ENCODE assay signal across 16 mouse cellular contexts in genomic region chr10:88345899-88346401, GRCm38 (mm10). TPM values are rescaled to one million over a fixed set of nuclear protein-coding genes. Genes with fewer than 3 reads are reported as not detected.
DNase-seq lines count a peak whose midpoint lies in the region; ATAC-seq lines count a peak whose summit lies in the region.
"Had no signal": no experiment of that assay in that cellular context is flagged by ENCODE, and none has a peak within 500 bp of the region (broad histone marks: within the 10 kb centered on the region; RNA-seq: fewer than 3 reads in every experiment).

No protein-coding gene starts in this region.

- no peak overlapping the region for H3K27ac ChIP-seq in heart, embryonic 12.5 days (ENCODE audit: poor library complexity, severe bottlenecking)
- no peak overlapping the region for H3K27ac ChIP-seq in limb, embryonic 13.5 days
- H3K27ac ChIP-seq in limb, embryonic 10.5 days: no peak overlapping the region
- H3K27ac ChIP-seq: hindbrain, postnatal 0 days had no signal

- no peaks in the 10 kb centered on the region for H3K27me3 ChIP-seq in heart, embryonic 12.5 days (replicated peaks)
- no peaks in the 10 kb centered on the region for H3K27me3 ChIP-seq in limb, embryonic 13.5 days
- no peaks in the 10 kb centered on the region for H3K27me3 ChIP-seq in limb, embryonic 10.5 days (ENCODE audit: low read depth, poor library complexity, severe bottlenecking)
- peaks cover 2% of the 10 kb centered on the region for H3K27me3 ChIP-seq in megakaryocyte, embryonic 14.5 days (replicated peaks)

- peak overlapping the region; percentile 37 for H3K4me2 ChIP-seq in heart, embryonic 12.5 days
- 0 out of 2 replicates have a peak overlapping the region, but pooled peaks have one; percentile 16 for H3K4me2 ChIP-seq in limb, embryonic 13.5 days (replicated peaks)

- no peak for ATAC-seq in heart, embryonic 12.5 days (ENCODE audit: insufficient number of reproducible peaks, low FRiP score)
- no peak for ATAC-seq in limb, embryonic 13.5 days (ENCODE audit: low FRiP score, low read depth)
- ATAC-seq in common myeloid progenitor, adult 5-6 weeks (replicated peaks; ENCODE audit: low read depth, poor library complexity, severe bottlenecking): 0 out of 2 replicates have a peak, but pooled peaks have one; percentile 28
- ATAC-seq: hindbrain, postnatal 0 days had no signal

- no peak for DNase-seq in heart, adult 9 months (ENCODE audit: low spot score in 2 of 2)
- DNase-seq in limb, embryonic 10.5 days (ENCODE audit: low spot score): no peak
- DNase-seq in spleen, postnatal 36 days (ENCODE audit: low spot score in 2 of 2): no peak
- DNase-seq in left cerebral cortex, adult 9 months (ENCODE audit: low spot score in 2 of 2): no peak
- DNase-seq: adrenal gland, postnatal 36 days; cerebellum, adult 11-12 months; kidney, adult 9 months; midbrain, embryonic 14.5 days; right cerebral cortex, postnatal 14 days; thymus, postnatal 14 days had no signal

- H3K9ac ChIP-seq in heart, embryonic 12.5 days: no peak overlapping the region
- no peak overlapping the region for H3K9ac ChIP-seq in limb, embryonic 13.5 days

- no peak overlapping the region for H3K4me3 ChIP-seq in heart, embryonic 12.5 days
- no peak overlapping the region for H3K4me3 ChIP-seq in limb, embryonic 13.5 days
- no peak overlapping the region for H3K4me3 ChIP-seq in limb, embryonic 10.5 days
- H3K4me3 ChIP-seq in megakaryocyte, embryonic 14.5 days (replicated peaks): peak overlapping the region; percentile 17

- H3K9me3 ChIP-seq in heart, embryonic 12.5 days (replicated peaks): no peaks in the 10 kb centered on the region
- no peaks in the 10 kb centered on the region for H3K9me3 ChIP-seq in limb, embryonic 13.5 days
- H3K9me3 ChIP-seq in limb, embryonic 10.5 days (replicated peaks): no peaks in the 10 kb centered on the region
- H3K9me3 ChIP-seq in megakaryocyte, embryonic 14.5 days: no peaks in the 10 kb centered on the region

- 42% methylated on average over 11 of the region's 11 CpGs for WGBS in heart, embryonic 12.5 days
- 60% methylated on average over 11 of the region's 11 CpGs for WGBS in limb, embryonic 13.5 days
- 72% methylated on average over 11 of the region's 11 CpGs for WGBS in limb, embryonic 10.5 days

- H3K36me3 ChIP-seq in heart, embryonic 12.5 days: no peaks in the 10 kb centered on the region
- no peaks in the 10 kb centered on the region for H3K36me3 ChIP-seq in limb, embryonic 13.5 days
- H3K36me3 ChIP-seq in limb, embryonic 10.5 days: no peaks in the 10 kb centered on the region
- H3K36me3 ChIP-seq in megakaryocyte, embryonic 14.5 days (replicated peaks; ENCODE audit: low read length): no peaks in the 10 kb centered on the region

- H3K4me1 ChIP-seq in heart, embryonic 12.5 days (replicated peaks): peaks cover 10% of the 10 kb centered on the region
- H3K4me1 ChIP-seq in limb, embryonic 13.5 days: peaks cover 7% of the 10 kb centered on the region
- 0 out of 2 replicates have a peak, but pooled peaks cover 6% of the 10 kb centered on the region for H3K4me1 ChIP-seq in limb, embryonic 10.5 days
- peaks cover 3% of the 10 kb centered on the region; the same call in 1 of the 2 replicates for H3K4me1 ChIP-seq in megakaryocyte, embryonic 14.5 days

RNA-seq across cellular contexts. Expression of gene Dram1, which starts 32.9 kb away (rescaled TPM):
- polyA plus RNA-seq in heart, embryonic 12.5 days (2016; fragmentation: Nextera tagmentation; extraction: Ambion mirVana): 0.91 and 1.2 TPM in 2 replicates
- 0.83 and 1.0 TPM in 2 replicates for polyA plus RNA-seq in limb, embryonic 13.5 days (2015; fragmentation: Nextera tagmentation; extraction: Ambion mirVana)
- polyA plus RNA-seq in limb, embryonic 10.5 days (2016; fragmentation: Nextera tagmentation; extraction: Ambion mirVana): 0.21 and 0.26 TPM in 2 replicates
- total RNA-seq in common myeloid progenitor, adult 5-6 weeks (2017): 4.2 and 7.4 TPM in 2 replicates
- polyA plus RNA-seq in megakaryocyte, embryonic 14.5 days (2012; ENCODE audit: insufficient read depth, low replicate concordance): 0.72 TPM in 1 of 2 replicates, not detected in the other
- total RNA-seq: MEL had no signal

RNA-seq across cellular contexts. Expression of gene Gnptab, which starts 33.0 kb away (rescaled TPM):
- 11.2 and 12.8 TPM in 2 replicates for polyA plus RNA-seq in heart, embryonic 12.5 days (2016; fragmentation: Nextera tagmentation; extraction: Ambion mirVana)
- polyA plus RNA-seq in limb, embryonic 13.5 days (2015; fragmentation: Nextera tagmentation; extraction: Ambion mirVana): 8.2 and 8.7 TPM in 2 replicates
- 7.1 and 8.6 TPM in 2 replicates for polyA plus RNA-seq in limb, embryonic 10.5 days (2016; fragmentation: Nextera tagmentation; extraction: Ambion mirVana)
- total RNA-seq in common myeloid progenitor, adult 5-6 weeks (2017): 53.2 and 68.3 TPM in 2 replicates
- polyA plus RNA-seq in megakaryocyte, embryonic 14.5 days (2012; ENCODE audit: insufficient read depth, low replicate concordance): 0.57 TPM in 1 of 2 replicates, not detected in the other
